Mouse (Mus musculus): ENCODE measurements around the gene Ptprd. TPM values are rescaled to one million over a fixed set of nuclear protein-coding genes. Genes with fewer than 3 reads are reported as not detected.
"Not testable (repeated sequence)": the region's sequence is repeated elsewhere in the genome, so short reads cannot be mapped to it uniquely, and the experiment has no call there.

The Ptprd gene
- polyA plus RNA-seq, 3 experiments from 2014 or later, result 0.05 TPM; not detected in 2

- no peak for ATAC-seq
These were observed 1768.2 kb downstream of the Ptprd start for GRCm38 (mm10) chr4:76443553-76443952.

DNA sequence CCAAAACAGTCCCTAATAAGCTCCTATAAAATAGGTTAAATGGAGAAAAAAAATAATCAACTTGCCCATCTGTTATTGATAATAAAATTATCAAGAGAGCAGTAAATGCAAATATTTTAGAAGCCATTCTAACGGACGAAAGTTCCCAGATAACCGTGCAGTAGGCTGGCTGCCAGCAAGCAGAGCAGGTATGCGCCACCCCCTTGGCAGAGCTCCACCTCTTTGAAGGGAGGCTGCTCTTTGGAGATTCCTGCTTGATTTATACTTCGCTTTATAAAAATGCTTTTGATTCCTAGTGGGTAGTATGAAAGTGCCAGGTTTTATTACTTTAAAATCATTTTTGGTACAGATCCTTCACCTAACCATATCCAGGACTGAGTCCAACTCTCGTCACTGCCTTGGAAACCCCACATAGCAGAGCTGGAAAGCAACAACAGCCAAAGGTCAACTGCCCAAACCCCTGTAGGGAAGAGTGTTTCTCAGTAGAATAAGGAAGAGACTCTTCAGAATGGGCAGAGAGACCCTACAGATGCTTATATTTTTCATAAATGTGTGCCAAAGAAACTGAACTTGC is 1770.9 kb downstream of the Ptprd start:
- ATAC-seq, result no peak

GRCm38 (mm10) chr4:76438496-76439079 is 1773.2 kb downstream of the Ptprd start:
- ATAC-seq, result no peak

DNA sequence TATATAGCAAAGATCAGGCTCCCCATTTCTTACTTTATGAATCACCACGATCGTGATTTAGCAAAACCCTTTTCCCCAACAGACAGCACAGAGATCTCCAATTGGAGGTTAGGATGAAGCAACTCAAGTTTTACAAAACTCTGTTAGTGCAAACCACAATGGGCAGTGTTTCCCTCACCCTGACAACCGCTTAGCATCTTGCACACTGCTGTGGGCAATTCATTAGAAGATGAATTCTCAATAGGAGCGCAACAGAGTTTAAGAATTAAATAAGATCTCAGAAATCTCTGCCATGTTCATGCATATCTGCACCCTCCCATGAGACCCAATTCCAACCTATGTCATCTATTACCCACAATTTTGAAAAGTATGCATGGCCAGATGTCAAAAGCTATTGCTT is 1773.7 kb downstream of the Ptprd start:
- no peak for ATAC-seq

DNA sequence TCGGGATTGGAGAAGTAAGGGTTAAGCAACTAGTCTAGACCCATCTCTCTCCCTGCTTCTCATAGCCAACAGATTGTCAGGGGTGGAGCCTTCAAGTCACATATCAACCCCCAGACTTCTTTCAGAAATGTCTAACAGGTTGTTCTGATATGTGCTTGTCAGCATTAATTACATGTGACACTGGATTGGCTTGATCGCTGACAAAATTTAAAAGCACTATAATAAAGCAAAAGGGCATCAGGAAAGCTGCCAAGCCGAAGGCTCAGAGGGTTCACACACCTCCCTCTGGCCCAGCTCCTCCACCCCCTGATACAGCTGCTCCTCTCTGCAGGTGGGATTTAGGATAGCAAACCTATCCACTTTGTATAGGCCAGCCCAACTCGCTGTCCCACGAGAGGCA is 1775.8 kb downstream of the Ptprd start:
- no peak for ATAC-seq

DNA sequence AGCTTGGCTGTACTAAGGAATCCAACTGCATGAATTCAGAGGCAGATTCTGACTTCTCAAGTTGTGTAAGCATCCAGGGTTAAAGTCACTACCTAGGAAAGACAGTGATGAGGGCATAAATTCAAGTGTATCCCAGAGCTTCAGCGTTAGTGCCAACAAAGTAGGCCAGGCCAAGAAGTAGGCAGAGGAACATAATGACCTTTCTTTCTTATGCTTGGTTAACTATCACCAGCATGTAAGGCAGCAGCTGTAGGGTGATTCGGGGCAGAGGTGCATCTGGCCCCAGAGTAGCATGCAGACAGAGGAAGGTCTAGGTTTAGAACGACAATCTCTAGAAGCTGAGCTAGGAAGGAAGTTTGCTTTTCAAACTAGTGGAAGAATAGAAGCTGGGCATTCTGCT is 1782.0 kb downstream of the Ptprd start:
- ATAC-seq, result no peak

- ATAC-seq, result not testable (repeated sequence)
These were observed 1784.7 kb downstream of the Ptprd start for GRCm38 (mm10) chr4:76427036-76427435.

DNA sequence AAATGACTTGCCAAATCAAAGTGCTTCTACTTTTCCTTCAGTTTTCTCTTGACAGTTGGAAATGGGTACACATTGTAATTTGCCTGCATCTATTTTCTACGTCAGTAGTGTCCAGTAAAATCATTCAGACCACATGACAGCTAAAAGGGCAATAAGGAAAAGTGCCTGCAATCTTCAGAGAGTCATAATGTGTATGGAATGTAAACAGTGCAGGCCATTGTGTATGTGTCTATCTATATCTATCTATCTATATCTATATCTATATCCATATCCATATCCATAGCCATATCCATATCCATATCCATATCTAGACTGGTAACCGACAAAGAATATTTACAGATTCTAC is 1786.6 kb downstream of the Ptprd start:
- no peak for ATAC-seq

GRCm38 (mm10) chr4:76424324-76425229 is 1787.2 kb downstream of the Ptprd start:
- ATAC-seq, result no peak

DNA sequence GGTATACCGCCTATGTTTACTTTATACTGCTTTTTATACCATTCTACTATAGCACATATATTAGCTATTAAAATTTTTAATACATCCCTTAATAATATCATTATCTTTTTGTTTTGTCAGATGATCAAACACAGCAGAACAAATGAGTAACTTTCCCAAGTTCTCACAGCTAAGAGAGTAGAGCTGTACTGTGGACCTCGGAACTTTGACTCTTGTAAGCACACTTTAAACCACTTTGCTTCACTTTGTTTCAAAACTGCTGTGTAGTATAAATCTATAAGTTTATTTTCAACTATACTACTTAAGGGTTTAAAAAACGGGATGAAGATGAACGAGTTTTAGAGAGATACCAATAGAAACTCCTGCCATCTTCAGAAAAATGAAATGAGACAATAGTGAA is 1789.6 kb downstream of the Ptprd start:
- no peak for ATAC-seq

- ATAC-seq, result no peak
These were observed 1792.1 kb downstream of the Ptprd start for GRCm38 (mm10) chr4:76419641-76420040.

GRCm38 (mm10) chr4:76417676-76418075 is 1794.1 kb downstream of the Ptprd start:
- no peak for ATAC-seq

- no peak for ATAC-seq
These were observed 1796.1 kb downstream of the Ptprd start for GRCm38 (mm10) chr4:76415624-76416023.

DNA sequence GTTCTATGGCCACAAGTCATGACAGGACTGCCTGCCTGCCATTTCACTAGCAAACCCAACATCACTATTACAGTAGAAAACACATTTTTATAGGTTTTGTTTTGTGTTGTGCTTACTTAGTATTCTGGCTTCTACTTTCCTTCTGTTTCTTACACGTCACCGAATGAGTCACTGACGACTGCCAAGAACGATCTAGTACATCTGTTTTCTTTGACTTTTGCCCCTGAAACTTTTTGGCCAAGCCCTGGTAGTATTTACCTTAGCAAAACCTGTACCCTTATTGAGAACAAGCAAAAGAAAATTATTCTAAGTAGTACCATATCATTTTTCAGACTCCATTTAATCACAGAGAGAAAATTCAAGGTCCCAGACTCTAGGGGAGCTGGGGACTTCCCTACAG is 1797.2 kb downstream of the Ptprd start:
- no peak for ATAC-seq

- ATAC-seq, result no peak
These were observed 1801.7 kb downstream of the Ptprd start for GRCm38 (mm10) chr4:76410053-76410452.

DNA sequence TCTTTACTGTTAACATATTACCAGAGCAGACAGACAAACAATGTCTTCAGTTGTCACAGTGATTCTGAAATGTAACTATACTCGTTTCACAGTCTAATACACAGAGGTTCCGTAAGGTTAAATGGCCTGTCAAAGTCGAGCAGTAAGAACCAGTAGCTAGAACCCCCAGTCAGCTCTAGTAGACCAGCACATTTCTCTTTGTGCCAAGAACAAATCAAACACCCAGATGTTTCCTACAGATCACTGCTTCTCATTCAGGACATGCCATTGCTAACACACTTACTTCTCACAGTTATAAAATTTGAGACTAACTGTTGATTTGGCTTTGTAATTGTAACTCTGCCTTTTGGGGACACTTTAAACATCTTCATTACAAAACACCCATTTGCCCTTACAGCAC is 1802.6 kb downstream of the Ptprd start:
- no peak for ATAC-seq

DNA sequence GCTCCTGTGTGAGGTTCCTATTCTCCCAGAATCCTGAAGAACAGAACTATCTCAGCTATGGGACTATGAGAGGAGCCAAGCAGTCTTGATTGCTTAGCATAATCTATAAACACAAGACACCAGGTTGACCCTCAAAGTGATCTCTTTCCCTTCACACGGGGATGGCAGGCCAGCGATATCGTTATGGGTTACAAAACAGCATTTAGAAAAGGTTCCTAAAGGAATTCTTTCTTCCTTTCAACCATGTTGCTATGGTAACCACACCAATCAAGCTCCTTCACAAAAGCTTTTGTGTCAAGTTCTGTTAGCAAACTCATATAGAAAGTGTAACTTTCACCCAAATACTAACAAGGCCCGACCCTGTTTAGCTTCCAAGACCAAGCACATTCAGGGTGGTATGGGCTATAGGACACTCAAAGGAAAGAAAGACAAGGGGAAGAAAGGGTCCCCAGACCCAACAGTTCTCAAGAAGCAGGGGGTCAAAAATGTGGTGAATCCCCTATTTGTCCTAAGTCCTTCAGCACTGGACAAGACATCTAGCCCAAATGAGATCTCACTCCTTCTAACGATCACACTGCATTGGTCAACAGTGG is 1805.8 kb downstream of the Ptprd start:
- no peak for ATAC-seq

- no peak for ATAC-seq
These were observed 1808.5 kb downstream of the Ptprd start for GRCm38 (mm10) chr4:76403219-76403618.

DNA sequence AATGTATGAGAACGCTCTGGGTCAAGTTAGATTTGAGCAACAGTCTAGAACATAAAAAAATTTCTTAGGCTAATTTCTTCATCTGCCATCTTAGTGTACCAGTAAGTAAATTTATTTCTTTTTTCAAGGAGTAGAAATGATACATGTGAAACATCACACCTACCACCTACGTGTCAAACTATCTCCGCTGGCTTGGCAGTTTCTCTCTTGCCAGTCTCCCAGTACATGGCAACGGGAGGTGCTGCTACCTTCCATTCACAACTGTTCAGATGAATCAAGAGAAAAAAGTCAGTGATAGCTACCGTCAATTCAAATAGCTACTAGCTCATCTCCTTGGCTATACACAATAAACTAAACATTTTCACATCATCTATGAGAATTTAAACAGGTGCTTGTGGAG is 1823.9 kb downstream of the Ptprd start:
- ATAC-seq, result no peak

DNA sequence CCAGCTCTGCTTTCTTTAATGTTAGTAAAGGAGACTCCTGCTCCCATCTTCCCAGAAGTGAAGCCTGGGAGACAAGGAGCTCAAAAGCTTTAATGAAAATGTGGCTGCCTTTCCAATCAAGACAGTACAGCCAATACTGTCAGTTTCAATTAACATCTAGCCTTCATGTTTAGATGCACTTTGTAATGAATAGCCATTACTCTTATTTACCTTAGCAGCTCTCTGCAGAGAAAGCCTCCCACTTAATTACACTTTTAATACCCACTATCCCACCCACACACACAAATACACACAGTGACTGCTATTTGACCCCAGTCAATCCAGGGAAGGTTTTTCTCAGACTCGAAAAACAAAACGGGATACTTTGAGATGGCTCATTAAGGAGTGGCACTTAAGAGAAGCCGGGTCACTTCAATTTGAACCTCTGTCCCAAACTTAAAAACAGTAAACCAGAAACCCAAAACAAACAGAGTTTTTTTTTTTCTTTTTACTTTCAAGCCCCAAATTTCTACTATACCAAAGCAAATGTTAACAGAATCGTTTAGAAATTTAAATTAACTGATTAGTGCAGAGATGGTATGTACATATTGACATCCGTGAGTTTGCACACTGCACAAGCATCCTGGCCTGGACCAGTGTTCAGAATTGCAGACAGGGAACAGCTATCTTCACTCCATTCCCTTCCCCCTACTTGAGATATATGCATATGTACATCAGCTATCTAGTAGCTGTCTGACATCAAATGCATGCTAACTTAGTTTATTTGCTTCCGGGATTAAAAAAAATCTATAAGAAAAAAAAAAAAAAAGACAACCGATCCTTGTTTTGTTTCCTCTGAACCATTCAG is 1824.6 kb downstream of the Ptprd start:
- no peak for ATAC-seq

DNA sequence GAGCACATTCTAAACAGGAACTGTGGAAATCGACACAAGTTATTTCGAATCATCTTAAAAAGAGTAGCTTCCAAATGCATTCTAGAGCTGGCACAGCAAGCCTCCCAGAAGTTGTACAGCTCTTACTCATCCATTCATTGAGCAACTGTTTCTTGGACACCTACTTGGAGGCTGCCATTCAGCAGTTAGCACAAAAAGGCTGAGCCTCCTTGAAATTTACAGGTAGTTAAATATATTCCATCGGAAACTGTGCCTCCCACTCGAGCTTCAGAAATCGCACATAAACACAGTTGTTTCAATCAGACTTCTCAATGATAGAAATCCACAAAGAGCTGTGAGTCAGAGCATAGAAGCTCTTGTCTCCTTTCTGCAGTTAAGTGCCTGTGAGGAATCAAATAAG is 1825.9 kb downstream of the Ptprd start:
- ATAC-seq, result no peak

- no peak for ATAC-seq
These were observed 1831.3 kb downstream of the Ptprd start for GRCm38 (mm10) chr4:76380312-76380917.
